Mouse (Mus musculus) neutrophil, adult 5-6 weeks (primary cell): ENCODE results near the gene Park7. TPM values are rescaled to one million over a fixed set of nuclear protein-coding genes. Genes with fewer than 3 reads are reported as not detected.

ENCODE experiments used
- ATAC-seq: fragments of 151-379, 151-347 bp; 2 replicates; pipeline ENCODE4 v1.8.0; 2017; ENCODE audit warnings: mild to moderate bottlenecking, moderate TSS enrichment; ENCODE audit not compliant: insufficient number of reproducible peaks, poor library complexity, low FRiP score, severe bottlenecking; ENCODE audit errors: extremely low read depth
- total RNA-seq: library from RNA; stranded (forward); fragments of 200-1000 nt; gene quantifications from 2 replicates; pipeline ENCODE4 v1.2.3, GENCODE M21; 2017

Park7 gene
- total RNA-seq, 1 experiment from 2014 or later, result 111 TPM

DNA sequence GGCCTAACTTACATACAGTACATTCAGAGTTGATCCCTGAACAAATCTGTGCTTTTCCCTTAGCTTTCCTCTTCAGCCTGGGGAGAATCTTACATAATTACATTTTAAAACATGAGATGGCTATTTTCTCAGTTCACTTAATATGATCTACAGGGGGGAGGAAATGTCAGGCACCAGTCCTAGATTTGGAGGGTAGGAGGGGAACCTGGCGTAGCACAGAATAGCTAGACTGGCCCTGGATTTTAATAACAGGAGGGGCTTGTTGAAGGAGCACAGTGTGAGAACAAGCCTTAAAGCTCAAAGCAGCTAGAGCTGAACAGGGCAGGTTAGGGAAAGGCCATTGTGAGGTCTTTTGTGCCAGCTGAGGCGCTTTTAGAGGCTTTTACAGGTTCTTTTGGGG is 53.1 kb downstream of the Park7 start:
- ATAC-seq, result no peak

DNA sequence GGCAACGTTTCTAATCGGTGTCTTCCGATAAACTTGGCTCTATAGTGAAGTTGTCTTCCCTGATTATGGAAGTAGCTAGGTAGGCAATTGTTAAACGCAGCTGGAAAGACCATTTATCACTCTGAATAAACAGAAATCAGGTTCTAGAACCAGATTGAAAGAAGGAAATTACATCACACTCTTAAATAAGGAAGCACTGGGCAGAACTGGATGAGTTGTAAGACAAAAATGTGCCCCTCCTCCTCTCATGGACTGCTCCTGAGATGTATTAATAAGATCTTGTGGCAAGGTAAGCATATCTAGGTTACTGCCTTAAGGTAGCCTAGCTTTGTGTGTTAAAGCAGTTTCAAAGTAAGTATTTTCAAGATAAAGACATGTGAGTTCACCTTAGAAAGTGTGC is 53.7 kb downstream of the Park7 start:
- no peak for ATAC-seq

DNA sequence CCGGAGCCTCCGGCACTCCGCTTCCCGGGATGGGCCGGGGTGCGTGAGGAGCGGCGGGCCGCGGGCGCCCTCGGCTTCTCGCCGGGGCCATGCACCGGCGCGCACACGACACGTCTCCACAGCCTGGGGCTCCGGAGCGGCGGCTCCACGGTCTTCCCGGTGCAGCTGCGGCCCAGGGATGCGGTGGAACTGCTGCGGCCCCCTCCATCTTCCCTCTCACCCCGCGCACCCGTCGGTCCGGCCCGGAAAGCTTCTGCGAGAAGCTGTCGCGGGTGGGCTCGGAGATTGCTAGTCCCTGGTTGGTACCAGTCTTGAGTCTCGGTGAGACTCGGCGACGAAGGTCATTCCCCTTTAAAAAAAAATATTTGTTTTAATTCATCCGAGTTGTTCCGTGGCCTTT is 58.9 kb downstream of the Park7 start:
- ATAC-seq, result no peak

DNA sequence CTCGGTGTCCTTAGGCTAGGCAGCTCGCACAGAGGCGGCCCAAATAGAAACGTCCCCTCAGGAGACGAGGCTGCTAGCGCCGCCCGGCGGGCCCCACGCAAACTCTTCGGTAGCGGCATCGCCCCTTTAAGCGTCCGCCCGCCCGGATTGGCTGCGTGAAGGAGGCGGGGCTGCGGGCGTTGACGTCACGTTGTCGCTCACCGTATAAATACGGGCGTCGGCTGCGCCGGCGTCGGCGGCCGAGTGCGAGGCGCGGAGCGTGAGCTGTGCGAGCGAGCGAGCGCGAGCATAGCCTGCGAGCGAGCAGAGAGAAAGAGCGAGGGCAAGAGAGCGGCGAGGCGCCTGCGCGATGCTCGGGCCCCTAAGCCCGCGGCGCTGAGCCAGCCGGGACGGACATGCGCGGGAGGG is 59.4 kb downstream of the Park7 start:
- ATAC-seq, result peak; percentile 93

DNA sequence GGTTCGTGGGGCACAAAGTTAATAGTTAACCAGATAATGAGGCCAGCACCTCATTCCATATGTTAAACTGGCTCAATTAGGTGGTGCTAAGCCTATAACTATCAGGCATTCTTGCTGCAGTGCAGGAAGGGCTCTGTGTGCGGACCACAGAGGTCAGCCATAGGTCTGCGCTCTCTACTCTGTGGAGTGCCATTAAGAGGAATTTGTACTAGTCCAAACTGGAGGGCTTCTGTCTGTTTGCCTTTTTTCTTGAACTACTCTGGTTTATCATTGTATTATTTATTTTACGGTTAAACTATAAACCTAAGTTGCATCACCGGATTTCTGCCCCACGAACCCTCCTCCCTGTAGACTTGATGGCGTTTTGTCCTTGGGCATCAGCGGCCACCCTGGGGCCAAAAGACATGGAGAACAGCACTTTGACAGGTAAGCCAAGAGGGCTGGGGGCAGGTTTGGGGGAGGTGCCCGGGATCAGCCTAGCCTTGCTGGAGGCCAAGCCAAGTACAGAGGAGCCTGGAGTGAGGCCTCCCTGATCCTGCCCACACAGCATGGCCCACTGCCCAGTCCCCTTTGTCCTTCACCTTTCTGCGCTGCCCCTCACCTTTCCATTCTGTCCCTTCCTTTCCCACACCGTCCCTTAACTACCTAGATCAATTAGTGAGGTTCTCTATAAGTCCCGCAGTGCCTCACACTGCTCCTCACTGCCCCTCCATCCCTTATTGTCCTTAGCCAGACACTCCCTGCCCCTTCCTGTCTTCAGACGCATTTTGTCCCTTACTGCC is 60.4 kb downstream of the Park7 start, which contains the start of gene Errfi1:
TSS of gene Errfi1 (plus strand) at position 240 of the 782 bp plus-strand sequence.
- no peak for ATAC-seq

DNA sequence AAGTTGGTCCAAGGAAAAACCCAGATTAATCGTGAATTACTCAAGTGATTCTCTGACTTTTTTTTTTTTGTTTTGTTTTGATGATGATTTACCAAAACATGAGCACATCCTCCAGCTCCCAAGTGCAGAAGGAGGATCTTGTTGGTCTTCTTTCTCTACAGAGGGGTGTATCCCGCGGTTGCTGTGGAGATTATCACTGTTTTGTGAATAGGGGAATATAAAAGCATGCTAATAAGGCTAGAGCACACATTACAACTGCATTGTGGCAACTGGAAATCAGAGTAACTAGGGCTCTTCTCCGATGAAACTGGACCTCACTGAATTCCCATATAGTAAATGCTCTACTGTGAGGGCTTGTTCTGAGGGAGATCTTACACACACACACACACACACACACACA is 61.8 kb downstream of the Park7 start:
- no peak for ATAC-seq

DNA sequence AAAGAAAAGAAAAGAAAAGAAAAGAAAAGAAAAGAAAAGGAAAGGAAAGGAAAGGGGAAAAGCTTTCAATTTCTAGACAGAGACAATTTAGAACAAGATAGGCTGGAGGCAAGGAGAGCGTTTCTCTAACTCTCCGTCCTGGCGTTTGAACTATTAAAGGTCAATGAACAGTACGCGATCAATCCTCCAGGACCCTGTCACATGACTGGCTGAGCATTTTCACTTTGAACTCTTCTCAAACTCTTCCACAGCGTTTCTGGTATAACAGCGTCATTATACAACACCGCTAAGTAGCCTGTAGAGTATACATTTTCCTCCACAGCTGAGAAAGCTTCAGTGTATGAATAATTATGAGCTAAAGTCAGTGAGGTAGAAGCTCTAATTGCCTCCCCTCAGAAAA is 62.2 kb downstream of the Park7 start:
- no peak for ATAC-seq

DNA sequence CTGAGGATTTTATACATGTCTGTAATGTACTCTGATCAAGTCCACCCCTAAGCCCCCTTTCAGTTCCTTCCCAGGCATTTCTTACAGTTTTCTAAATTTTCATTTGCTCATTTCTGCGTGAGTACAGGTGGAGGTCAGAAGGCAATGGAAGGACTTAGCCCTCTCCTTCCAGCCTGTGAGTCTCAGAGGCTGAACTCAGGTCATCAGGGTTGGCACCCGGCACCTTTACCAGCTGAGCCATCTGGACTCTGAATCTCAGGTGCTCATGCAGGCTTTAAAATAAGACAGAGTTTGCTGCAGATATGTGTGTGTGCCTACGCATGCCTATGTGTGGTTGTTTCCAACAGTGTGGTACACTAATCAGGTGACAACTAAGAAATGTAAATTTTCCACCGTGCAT is 63.3 kb downstream of the Park7 start:
- no peak for ATAC-seq

DNA sequence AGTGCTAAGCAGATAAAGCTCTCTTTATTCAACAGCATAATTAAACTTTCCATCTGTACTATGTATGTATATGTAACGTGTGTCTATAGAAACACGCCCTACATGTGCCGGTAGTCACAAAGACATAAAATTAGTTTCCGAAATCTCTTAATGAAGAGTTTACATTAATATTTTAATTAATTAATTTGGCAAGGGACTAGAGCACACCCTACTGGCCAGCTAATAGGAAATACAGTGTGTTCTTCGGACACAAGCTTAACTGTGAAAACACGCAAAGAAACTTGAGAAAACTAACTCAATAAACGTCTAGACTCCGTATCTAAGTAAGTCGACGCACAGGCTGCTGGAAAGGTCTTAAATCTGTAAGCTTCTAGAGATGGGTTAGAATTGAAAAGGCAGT is 64.3 kb downstream of the Park7 start:
- ATAC-seq, result no peak

Other genes with a start within 250 kb of the Park7 start
- gene Errfi1, start 60.5 kb downstream of the Park7 start, total RNA-seq, result 5.2 and 6.3 TPM in 2 replicates
- gene Tnfrsf9, start 125 bp upstream of the Park7 start, total RNA-seq, result 0.23 TPM in 1 of 2 replicates, not detected in the other
- not detected in 2 replicates for gene Uts2, start 82.7 kb upstream of the Park7 start, total RNA-seq
- 2.3 TPM in 2 replicates for gene Per3, start 130.2 kb upstream of the Park7 start, total RNA-seq
- 79.3 and 80.7 TPM in 2 replicates for gene Vamp3, start 143.5 kb upstream of the Park7 start, total RNA-seq
- not detected in 2 replicates for gene Gm13090, start 175.1 kb upstream of the Park7 start, total RNA-seq